Mouse (Mus musculus) adrenal gland, postnatal 10 days (tissue): ENCODE data around the gene Tbx15. TPM values are rescaled to one million over a fixed set of nuclear protein-coding genes. Genes with fewer than 3 reads are reported as not detected.

Experiments used
- microRNA-seq: library from miRNA; unstranded; fragments of <30 nt; microRNA quantifications from one replicate; pipeline ENCODE4 v1.2.0, GENCODE M21; 2021
- total RNA-seq, 2 experiments: library from RNA; stranded (reverse); gene quantifications; 2 replicates each; pipeline ENCODE4 v1.2.3; 2021

Gene Tbx15
- total RNA-seq, 2 experiments from 2014 or later = 1.8 to 10.8 TPM

Small RNA genes within 50 kb of the gene (microRNA-seq; reads per million reads assigned to microRNA genes)
- not detected for gene Mir6481

Other genes starting within 250 kb of the Tbx15 start
- 10 to 100 TPM; 11.4 to 12.6 TPM for gene Wars2, start 99.3 kb upstream of the Tbx15 start, total RNA-seq